Mouse (Mus musculus) G1E (cell line): Measurements from ENCODE around the gene Gm17606. TPM values are rescaled to one million over a fixed set of nuclear protein-coding genes. Genes with fewer than 3 reads are reported as not detected.

Experiments
- ATAC-seq: 2 replicates; pipeline ENCODE4 v1.8.0; 2016; ENCODE audit warnings: mild to moderate bottlenecking; ENCODE audit not compliant: insufficient number of reproducible peaks, poor library complexity, low FRiP score, severe bottlenecking; ENCODE audit errors: extremely low read depth
- DNase-seq: peaks from one replicate; pipeline ENCODE4 v3.0.0; 2012; ENCODE audit warnings: low spot score
- H3K27me3 ChIP-seq: 2 replicates; pipeline ENCODE4 v1.6.1; 2012; ENCODE audit warnings: mild to moderate bottlenecking, low read length, inconsistent platforms; ENCODE audit not compliant: insufficient read depth
- H3K36me3 ChIP-seq: replicated peaks from 2 replicates; pipeline ENCODE3; 2012; ENCODE audit warnings: mild to moderate bottlenecking, inconsistent platforms
- H3K4me1 ChIP-seq: 2 replicates; pipeline ENCODE4 v1.6.1; 2012; ENCODE audit warnings: low read depth, low read length, inconsistent platforms, mixed read lengths; ENCODE audit not compliant: insufficient read depth
- H3K4me3 ChIP-seq: 2 replicates; pipeline ENCODE4 v1.5.1; 2012; ENCODE audit warnings: low read depth, mild to moderate bottlenecking, inconsistent platforms, low read length, moderate library complexity, mixed read lengths
- H3K9me3 ChIP-seq: replicated peaks from 2 replicates; pipeline ENCODE4 v1.6.1; 2012; ENCODE audit warnings: inconsistent platforms
- CTCF ChIP-seq: IDR thresholded peaks from 2 replicates; pipeline ENCODE4 v1.5.1; 2012; ENCODE audit warnings: low read depth, low read length, inconsistent platforms, mixed read lengths
- GATA1 ChIP-seq: IDR thresholded peaks from 2 replicates; pipeline ENCODE4 v1.6.1; 2012; ENCODE audit warnings: borderline replicate concordance, low read length, inconsistent platforms, mixed read lengths
- GATA2 ChIP-seq: IDR thresholded peaks from 2 replicates; pipeline ENCODE4 v1.6.1; 2012; ENCODE audit warnings: low read depth, low read length, inconsistent platforms, borderline replicate concordance
- POLR2AphosphoS5 ChIP-seq: IDR thresholded peaks from 2 replicates; pipeline ENCODE4 v1.6.1; 2012; ENCODE audit warnings: low read depth, low read length, inconsistent platforms; ENCODE audit not compliant: insufficient replicate concordance
- TAL1 ChIP-seq: conservative IDR thresholded peaks from 2 replicates; pipeline ENCODE4 v1.6.1; 2012; ENCODE audit warnings: low read depth, low read length, inconsistent platforms, mixed read lengths
- polyA plus RNA-seq: library from polyadenylated mRNA; stranded (reverse); fragments of >175 nt; gene quantifications from 2 replicates; pipeline ENCODE4 v1.2.3, GENCODE M21; 2012
- total RNA-seq, 2 experiments: library from RNA; stranded (forward) in 1 of 2; stranded (reverse) in 1 of 2; fragments of 200-1000 nt in 1 of 2; fragments of >200 nt in 1 of 2; fragmentation: Nextera tagmentation in 1 of 2; gene quantifications; 2 replicates each; pipeline ENCODE4 v1.2.3; 2014 to 2017

Gene Gm17606
- not detected in 2 replicates for total RNA-seq (2014; fragmentation: Nextera tagmentation)
- total RNA-seq (2017), result not detected in 2 replicates
- not detected in 2 replicates for polyA plus RNA-seq

- DNase-seq, result no peak
- peaks cover 53% of the 10 kb centered on the region for H3K4me1 ChIP-seq
- H3K27me3 ChIP-seq, result peaks cover 20% of the 10 kb centered on the region
- ATAC-seq, result no peak
- TF ChIP-seq GATA1, result no peak
- peaks cover 80% of the 10 kb centered on the region for H3K36me3 ChIP-seq
- peak within 1 kb of the TSS; percentile 74 for H3K4me3 ChIP-seq
- H3K9me3 ChIP-seq, result no peaks in the 10 kb centered on the region
These were observed at the start of gene Gm17606 for GRCm38 (mm10) chr14:54640946-54641304. TSS of gene Gm17606 (plus strand) at chr14:54640952.

DNA sequence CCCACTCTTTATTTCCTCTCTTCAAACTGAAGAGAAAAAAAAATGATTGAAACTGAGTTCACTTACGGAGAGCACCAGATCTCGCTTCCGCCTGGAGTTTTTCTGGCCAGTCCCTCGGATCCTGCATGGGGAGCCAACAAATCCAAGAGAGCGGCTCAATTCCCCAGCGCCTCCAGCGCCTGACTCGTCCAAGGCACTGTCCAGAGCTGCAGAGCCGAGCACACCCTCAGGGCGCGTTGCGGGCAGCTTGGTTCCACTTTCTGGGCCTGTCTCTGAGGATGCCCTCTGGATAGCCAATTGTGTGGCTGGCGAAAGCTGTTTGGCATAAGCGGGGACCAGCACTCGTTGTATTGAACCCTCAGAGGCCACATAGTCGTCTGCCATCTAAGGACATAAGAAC lies 49.7 kb upstream of the Gm17606 start:
- H3K9me3 ChIP-seq, result no peaks in the 10 kb centered on the region
- peaks cover 8% of the 10 kb centered on the region; the same call in 1 of the 2 replicates for H3K4me1 ChIP-seq
- H3K27me3 ChIP-seq, result no peaks in the 10 kb centered on the region
- no peak for ATAC-seq
- TF ChIP-seq TAL1 (no peak), CTCF (no peak), GATA1 (no peak), GATA2 (no peak), POLR2AphosphoS5 (no peak)
- peaks cover 37% of the 10 kb centered on the region for H3K36me3 ChIP-seq
- DNase-seq, result no peak
- H3K4me3 ChIP-seq, result no peak overlapping the region

- H3K36me3 ChIP-seq, result peaks cover 37% of the 10 kb centered on the region
- ATAC-seq (no peak), DNase-seq (no peak)
- no peaks in the 10 kb centered on the region for H3K27me3 ChIP-seq
- H3K4me3 ChIP-seq, result no peak overlapping the region
- H3K4me1 ChIP-seq, result peaks cover 8% of the 10 kb centered on the region; the same call in 1 of the 2 replicates
- no peaks in the 10 kb centered on the region for H3K9me3 ChIP-seq
- TF ChIP-seq GATA2 (no peak), CTCF (no peak), TAL1 (no peak), POLR2AphosphoS5 (no peak), GATA1 (no peak)
These were observed 48.3 kb upstream of the Gm17606 start for GRCm38 (mm10) chr14:54592319-54592934.

- DNase-seq, result no peak
- Histone ChIP-seq H3K9me3 (no peaks in the 10 kb centered on the region), H3K4me1 (peaks cover 6% of the 10 kb centered on the region; the same call in 1 of the 2 replicates), H3K36me3 (peaks cover 41% of the 10 kb centered on the region), H3K27me3 (no peaks in the 10 kb centered on the region), H3K4me3 (no peak overlapping the region)
- TF ChIP-seq CTCF, result 0 out of 2 replicates have a peak, but pooled peaks have one; percentile 25
- no peak for TF ChIP-seq POLR2AphosphoS5
- TF ChIP-seq TAL1, result no peak
- TF ChIP-seq GATA2, result no peak
- no peak for TF ChIP-seq GATA1
- ATAC-seq, result no peak
These were observed 46.7 kb upstream of the Gm17606 start for GRCm38 (mm10) chr14:54594055-54594454.

GRCm38 (mm10) chr14:54594631-54595414 lies 45.9 kb upstream of the Gm17606 start:
- Histone ChIP-seq H3K9me3 (no peaks in the 10 kb centered on the region), H3K4me1 (peaks cover 5% of the 10 kb centered on the region; the same call in 1 of the 2 replicates), H3K36me3 (peaks cover 44% of the 10 kb centered on the region), H3K27me3 (no peaks in the 10 kb centered on the region), H3K4me3 (no peak overlapping the region)
- ATAC-seq, result no peak
- TF ChIP-seq GATA1 (no peak), POLR2AphosphoS5 (no peak), GATA2 (no peak), TAL1 (no peak), CTCF (no peak)
- no peak for DNase-seq

GRCm38 (mm10) chr14:54597084-54597483 lies 43.7 kb upstream of the Gm17606 start:
- Histone ChIP-seq H3K4me1 (peaks cover 11% of the 10 kb centered on the region), H3K9me3 (no peaks in the 10 kb centered on the region), H3K36me3 (peaks cover 32% of the 10 kb centered on the region), H3K27me3 (no peaks in the 10 kb centered on the region), H3K4me3 (no peak overlapping the region)
- DNase-seq (no peak), ATAC-seq (no peak)
- TF ChIP-seq GATA1 (no peak), TAL1 (no peak), GATA2 (no peak), POLR2AphosphoS5 (no peak), CTCF (no peak)
